Mouse (Mus musculus): Measurements from ENCODE around the gene Dis3.
A peak's percentile ranks its signal among the peaks of the same experiment; 100 is the strongest.

Dis3 gene

DNA sequence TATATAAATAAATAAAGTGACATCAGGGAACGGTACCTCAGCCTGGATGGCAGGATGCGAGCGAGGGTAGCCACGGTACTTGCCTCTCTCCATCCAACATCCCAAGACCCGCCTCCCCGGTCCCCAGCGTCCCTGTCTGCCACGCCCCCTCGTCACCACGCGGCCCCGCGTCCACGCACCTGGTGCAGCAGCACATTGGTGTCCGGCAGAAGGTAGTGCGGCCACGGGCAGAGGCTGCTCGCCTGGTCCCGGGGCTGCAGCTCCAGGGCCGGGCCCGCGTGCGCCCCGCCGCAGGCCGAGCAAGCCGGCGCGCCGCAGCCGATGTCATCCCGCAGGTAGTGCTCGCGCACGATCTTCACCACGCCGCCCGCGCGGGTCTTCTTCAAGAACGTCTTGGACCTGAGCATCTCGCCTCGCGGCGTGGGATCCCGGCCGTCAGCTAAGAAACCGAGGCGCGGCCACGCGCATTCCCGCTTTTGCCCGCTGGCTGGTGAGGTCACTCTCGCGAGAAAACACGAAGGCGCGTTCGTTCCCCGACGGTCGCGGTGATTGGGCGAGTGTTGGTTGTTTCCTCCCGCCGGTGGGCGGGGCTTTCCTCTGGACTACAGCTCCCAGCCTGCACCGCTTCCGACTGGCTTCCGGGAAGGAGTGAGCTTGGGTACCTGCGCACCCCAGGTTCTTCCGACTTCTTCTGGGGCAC lies at the start of gene Dis3, which contains the start of gene Pibf1:
TSS of gene Dis3 (minus strand) at position 504 of the 700 bp plus-strand sequence.
TSS of gene Pibf1 (plus strand) at position 158 of the 700 bp plus-strand sequence.
- DNase-seq (ENCODE audit: low read depth, low spot score) = peak; percentile 99

DNA sequence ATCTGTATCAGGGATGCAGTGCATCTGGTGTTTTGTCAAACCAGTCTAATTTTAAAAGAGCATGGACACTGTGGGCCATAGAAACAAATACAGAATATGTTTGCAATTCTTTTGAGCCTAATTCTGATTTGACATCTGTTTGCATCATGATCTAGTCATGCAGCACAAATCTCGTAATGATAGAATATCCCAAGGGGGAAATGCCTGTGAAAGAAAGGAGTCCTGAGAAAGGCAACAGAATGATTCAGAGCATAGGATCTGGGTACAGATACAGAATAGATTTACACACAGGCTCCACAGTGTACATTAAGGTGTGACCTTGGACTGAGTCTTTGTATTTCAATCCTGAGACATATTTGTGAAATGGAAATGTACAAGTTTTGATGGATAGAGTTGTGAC lies 47.3 kb upstream of the Dis3 start:
- no peak for DNase-seq (ENCODE audit: low read depth, low spot score)

DNA sequence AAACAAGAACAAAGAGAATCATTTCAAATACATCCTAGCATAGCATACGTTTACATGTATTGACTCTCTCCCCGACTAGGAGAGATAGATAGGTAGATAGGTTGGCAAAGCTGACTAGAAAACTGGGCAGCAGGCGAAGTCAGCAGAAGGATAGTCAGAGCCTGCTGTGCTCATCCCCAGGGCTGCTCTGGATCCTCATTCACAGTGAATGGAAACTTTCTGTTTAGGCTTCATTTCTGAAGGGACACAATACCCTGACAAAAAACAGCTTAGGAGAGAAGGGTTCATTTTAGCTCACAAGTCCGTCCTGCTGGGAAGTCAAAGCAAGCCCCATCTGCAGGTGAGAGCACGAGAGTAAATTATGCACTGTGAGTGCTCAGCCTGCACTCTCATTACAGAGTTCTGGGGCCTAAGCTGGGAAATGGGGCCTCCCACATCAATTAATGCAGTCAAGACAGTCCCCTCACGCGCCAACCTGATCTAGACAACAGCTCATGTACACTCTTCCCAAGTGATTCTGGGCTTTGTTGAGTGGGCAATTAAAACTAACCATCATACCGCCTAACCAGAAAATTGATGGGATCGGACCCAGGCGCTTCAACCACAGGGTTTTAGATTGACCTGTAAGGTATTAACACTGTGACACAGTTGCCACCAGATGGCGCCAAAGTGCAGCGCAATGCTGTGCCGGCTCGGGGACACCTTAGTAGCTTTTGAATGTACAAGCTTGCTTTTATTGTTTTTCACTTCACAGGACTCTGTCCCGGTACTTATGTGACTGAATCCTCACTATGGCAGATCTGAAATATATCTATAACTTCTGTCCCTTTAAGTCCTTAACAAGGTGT lies 42.4 kb upstream of the Dis3 start:
- DNase-seq (ENCODE audit: low read depth, low spot score) = peak; percentile 89

DNA sequence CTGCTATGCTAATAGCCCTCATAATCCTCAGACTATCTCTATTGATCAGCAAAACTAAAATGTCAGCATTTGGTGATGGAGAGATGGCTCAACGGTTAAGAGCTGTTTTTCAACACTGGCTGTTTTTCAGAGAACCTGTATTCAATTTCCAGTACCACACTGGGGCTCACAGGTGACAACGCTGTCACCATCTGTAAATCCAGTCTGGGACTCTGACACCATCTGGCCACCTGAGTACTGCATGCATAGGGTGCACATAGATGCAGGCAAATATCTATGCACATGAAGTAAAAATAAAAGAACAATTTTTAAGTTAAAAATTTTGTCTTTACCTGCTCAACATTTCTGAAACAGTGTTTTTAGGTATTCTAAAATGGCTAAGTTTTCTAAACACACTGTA lies 40.5 kb upstream of the Dis3 start:
- DNase-seq (ENCODE audit: low read depth, low spot score) = no peak

DNA sequence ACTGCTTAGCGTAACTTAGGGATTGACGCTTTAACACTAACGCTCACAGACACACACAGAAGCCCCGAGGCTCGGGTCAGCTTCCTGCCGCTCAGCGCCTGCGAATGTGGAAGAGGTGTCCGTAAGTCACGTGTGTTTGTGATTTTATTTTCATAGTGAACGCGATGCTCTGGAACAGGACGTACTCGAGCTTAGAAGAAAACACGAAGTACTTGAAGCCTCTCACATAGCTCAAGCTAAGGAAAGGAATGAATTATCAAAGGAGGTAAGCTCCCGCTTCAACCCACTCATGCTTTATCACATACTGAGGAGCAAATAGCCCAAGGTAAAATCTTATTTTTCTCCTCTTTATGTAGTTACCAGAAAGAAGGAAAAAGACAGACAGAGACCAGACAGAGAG lies 36.7 kb upstream of the Dis3 start:
- DNase-seq (ENCODE audit: low read depth, low spot score) = no peak

- DNase-seq (ENCODE audit: low read depth, low spot score) = no peak
These were observed 36.2 kb upstream of the Dis3 start for GRCm38 (mm10) chr14:99135761-99136160.

DNA sequence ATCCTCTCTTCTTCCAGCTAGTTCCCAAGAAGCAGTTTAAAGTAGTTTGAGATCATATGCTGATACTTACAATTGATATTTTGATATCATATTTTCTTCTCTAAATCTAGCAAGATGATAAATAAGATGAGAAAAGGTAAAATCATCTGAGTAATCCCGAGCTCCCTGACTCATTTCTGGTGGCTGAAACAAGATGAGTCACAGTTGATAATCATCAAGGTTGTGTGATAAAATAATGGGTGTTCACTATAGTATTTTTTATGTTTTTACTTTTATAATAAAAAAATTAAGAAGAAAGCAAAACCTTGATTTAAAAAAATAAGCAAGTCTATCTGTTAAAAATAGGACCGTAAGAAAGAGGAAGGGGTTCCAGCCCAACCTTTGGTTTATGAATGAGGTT lies 34.5 kb upstream of the Dis3 start:
- no peak for DNase-seq (ENCODE audit: low read depth, low spot score)

DNA sequence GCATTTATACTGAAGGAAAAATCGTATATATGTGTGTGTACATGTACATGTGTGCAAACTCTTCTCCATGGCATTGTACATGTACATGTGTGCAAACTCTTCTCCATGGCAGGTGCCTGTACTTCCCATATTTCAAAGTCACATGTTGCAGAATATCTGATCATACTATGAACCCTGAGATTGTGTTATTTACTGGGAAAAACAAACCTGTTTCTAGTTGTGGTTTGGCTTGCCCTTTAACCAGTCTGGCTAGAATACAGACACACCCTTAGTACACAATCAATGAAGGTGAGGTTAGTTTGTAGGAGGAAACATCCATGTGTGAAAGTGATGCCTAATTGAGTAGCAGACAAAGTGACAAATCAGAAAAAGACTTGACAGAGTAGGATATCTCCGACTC lies 29.5 kb upstream of the Dis3 start:
- no peak for DNase-seq (ENCODE audit: low read depth, low spot score)

- DNase-seq (ENCODE audit: low read depth, low spot score) = no peak
These were observed 27.9 kb upstream of the Dis3 start for GRCm38 (mm10) chr14:99127509-99127908.

- DNase-seq (ENCODE audit: low read depth, low spot score) = no peak
These were observed 27.1 kb upstream of the Dis3 start for GRCm38 (mm10) chr14:99126713-99127112.

- no peak for DNase-seq (ENCODE audit: low read depth, low spot score)
These were observed 24.5 kb upstream of the Dis3 start for GRCm38 (mm10) chr14:99124076-99124475.

GRCm38 (mm10) chr14:99121584-99122339 lies 22.2 kb upstream of the Dis3 start:
- no peak for DNase-seq (ENCODE audit: low read depth, low spot score)

- DNase-seq (ENCODE audit: low read depth, low spot score) = no peak
These were observed 18.0 kb upstream of the Dis3 start for GRCm38 (mm10) chr14:99117576-99117975.

DNA sequence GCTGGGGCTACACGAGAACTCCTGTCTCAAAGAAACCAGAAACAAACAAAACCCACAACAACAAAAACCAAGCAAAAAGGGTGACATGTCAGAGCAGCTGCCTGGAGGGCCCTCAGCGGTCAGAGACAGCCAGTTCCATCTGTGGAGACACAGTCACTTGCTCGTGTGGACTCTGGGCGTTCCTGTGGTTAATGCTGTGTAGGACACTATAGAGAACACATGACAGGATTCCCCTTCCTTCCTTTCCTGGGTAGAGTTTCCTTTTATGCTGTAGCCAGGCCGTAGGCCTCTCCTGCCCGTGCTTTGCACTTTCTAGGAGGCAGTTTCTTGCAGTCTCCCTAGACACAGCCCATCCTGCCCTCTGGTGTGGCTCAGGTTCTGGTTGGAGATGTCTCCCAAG lies 9.2 kb upstream of the Dis3 start:
- no peak for DNase-seq (ENCODE audit: low read depth, low spot score)

DNA sequence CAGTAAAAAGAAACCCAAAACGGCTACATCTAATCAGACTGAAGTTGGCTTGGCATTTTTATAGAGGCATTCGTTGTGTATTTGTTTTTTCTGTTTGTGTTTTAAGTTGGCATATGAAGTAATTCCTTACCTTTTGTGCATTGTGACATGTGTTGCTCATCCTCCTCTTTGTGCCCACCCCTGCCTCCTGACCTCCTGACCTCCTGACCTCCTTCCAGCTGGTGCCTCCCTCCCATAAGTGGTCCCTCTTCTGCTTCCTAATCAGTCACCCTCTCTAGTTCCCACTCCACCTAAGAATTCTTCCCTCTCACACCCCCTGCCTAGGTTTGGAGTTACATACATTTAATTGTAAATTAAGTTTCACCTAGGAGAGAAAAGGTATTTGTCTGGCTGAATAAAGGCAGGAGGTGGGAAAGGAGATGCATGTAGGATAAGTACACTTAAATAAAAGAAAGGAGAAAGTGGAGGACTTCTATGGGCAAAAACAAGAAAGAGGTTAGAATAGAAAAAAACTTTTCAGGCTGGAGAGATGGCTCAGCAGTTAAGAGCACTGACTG lies 8.1 kb upstream of the Dis3 start:
- DNase-seq (ENCODE audit: low read depth, low spot score) = no peak

GRCm38 (mm10) chr14:99106671-99107070 lies 7.1 kb upstream of the Dis3 start:
- no peak for DNase-seq (ENCODE audit: low read depth, low spot score)

DNA sequence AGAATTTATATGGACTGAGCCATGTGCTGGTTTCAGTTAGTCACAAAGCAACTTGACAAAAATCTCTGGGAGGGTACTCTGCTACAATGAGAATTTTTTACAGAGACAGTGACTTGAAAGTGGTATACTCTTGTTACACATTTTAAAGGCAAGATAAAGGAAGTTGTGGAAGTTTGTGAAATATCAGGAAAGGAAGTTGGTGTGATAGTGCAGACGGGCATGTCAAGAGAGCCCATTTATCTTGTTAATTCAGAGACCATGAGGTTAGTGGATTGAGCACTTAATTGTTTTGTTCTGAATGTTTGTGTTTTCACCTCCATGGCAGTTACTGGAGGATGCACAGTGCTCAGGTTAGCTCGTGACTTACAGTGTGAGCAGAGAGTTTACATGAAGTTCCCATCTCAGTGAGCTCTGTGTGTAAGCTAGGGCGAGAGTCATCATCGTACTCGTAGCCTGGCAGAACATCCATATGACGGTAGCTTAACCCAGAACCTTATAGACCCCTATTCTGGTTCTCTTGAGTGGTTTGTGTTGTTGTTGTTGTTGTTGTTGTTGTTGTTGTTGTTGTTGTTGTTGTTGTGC lies 5.1 kb upstream of the Dis3 start:
- no peak for DNase-seq (ENCODE audit: low read depth, low spot score)

DNA sequence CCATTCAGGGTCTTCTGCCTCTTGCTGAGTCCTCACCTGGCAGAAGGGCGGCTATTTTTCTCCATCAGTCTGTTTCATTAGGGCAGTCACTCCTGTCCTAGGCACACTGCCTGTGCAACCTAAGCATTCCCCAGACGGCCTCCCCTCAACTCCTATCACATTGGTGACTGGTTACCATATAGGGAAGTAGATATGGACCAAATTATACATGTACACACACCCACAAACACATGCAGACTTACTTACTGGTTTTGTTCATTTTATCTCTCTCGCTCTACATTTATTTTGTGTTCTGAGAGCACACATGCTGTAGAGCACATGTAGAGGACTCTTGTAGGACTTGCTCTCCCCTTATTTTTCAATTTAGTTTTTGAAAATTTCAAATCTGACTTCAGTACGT lies 3.5 kb upstream of the Dis3 start:
- DNase-seq (ENCODE audit: low read depth, low spot score) = no peak

- peak; percentile 23 for DNase-seq (ENCODE audit: low read depth, low spot score)
These were observed 507 bp upstream of the Dis3 start for GRCm38 (mm10) chr14:99099967-99100587.

DNA sequence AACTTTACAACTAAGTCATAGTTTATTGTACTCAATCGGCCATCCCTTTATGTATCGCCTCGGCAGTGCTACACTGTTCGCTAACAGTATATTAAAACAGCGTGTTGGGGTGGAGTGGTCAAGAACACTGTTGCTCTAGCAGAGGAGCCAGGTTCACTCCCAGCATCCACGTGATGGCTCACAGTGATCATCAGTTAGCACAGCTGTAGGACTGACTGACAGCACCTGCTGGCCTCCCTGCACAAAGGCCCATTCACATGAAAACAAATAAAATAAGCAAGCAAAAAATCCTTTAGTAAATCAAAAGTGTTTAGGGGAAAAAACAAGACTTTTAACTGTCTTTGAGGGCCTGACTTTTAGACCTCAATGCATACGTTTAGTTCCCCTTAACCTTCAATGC lies 10.6 kb downstream of the Dis3 start:
- no peak for DNase-seq (ENCODE audit: low read depth, low spot score)

DNA sequence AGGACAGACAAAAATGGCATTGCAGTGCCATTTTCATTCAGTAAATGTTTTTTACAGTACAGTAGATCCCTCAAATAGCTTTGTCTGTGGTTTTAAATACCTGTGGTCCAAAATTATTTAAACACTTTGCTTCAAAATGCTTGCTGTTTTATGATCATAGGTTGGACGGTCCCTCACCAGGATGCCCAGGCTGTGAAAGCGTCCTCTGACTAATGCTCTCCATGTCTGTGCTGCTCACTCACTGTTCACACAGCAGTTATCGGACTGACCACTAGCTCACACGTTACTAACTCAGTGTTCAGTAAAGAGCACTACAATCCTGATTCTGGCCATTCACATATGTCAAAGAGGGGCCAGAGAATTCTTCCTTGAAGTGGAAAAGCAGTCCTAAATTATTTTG lies 28.4 kb downstream of the Dis3 start:
- DNase-seq (ENCODE audit: low read depth, low spot score) = no peak

Data from CD4-positive, CD25-positive, alpha-beta regulatory T cell, adult 2 months (primary cell).